Mouse (Mus musculus): ENCODE data around the gene Plaur. TPM values are rescaled to one million over a fixed set of nuclear protein-coding genes. Genes with fewer than 3 reads are reported as not detected.

Gene Plaur
- polyA plus RNA-seq, 1 experiment: 85.4 TPM

DNA sequence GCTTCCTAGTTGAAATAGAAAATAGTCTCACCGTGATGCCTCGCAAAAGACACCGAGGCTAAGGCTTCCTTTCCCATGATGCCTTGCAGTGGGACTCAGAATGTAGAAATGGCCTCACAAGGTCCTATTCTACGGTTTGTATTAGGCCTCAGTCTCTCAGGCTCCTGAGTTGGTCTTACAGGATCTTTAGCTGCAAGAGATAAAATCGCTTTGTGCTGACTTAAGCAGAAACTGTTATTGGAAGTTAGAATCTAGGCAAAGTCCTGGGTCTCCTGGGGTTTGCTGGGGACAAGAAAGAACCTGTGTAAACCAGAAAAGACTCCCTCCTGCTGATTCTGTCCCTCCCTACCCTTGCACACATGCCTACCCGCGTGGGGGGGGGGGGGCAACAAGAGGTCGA lies 14.1 kb downstream of the Plaur start:
- WGBS: 81% methylated on average over 8 of the region's 8 CpGs
- H3K4me3 ChIP-seq (replicated peaks; ENCODE audit: control insufficient read depth, low read depth, low read length): no peak overlapping the region
- TF ChIP-seq CTCF (IDR thresholded peaks at IDR 0.05; ENCODE audit: control insufficient read depth, insufficient read depth, low read length) (no peak), POLR2A (IDR thresholded peaks at IDR 0.05; ENCODE audit: borderline replicate concordance, control insufficient read depth, low read depth, low read length) (no peak)
- no peaks in the 10 kb centered on the region; the same call in 1 of the 2 replicates for H3K4me1 ChIP-seq (ENCODE audit: control insufficient read depth, insufficient read depth, low read length)
- no peak overlapping the region for H3K27ac ChIP-seq (ENCODE audit: control insufficient read depth, insufficient read depth, low read depth, low read length, poor library complexity)

DNA sequence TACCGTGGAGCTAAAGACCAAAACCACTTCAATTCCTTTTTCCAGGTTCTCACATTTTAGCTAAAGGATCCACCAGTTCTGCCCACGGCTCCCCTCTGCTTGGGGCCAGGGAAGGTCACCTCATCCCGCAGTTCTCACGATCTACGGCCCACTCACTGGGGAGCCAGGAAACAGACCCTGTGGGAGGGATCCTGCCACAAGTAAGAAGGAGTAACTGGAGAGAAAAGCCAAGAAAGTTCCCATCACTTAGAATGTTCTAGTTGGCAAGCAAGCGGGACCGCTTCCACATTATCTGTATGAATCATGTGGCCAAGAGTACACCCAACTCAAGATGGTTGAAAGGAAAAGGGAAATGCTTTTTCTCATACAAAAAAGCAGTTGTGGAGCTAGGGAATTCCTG lies 14.6 kb downstream of the Plaur start:
- TF ChIP-seq CTCF (IDR thresholded peaks at IDR 0.05; ENCODE audit: control insufficient read depth, insufficient read depth, low read length): no peak
- no peak for TF ChIP-seq POLR2A (IDR thresholded peaks at IDR 0.05; ENCODE audit: borderline replicate concordance, control insufficient read depth, low read depth, low read length)
- Histone ChIP-seq H3K4me3 (replicated peaks; ENCODE audit: control insufficient read depth, low read depth, low read length) (no peak overlapping the region), H3K4me1 (ENCODE audit: control insufficient read depth, insufficient read depth, low read length) (peaks cover 2% of the 10 kb centered on the region; the same call in 1 of the 2 replicates), H3K27ac (ENCODE audit: control insufficient read depth, insufficient read depth, low read depth, low read length, poor library complexity) (no peak overlapping the region)
- WGBS: 86% methylated on average over 7 of the region's 7 CpGs

DNA sequence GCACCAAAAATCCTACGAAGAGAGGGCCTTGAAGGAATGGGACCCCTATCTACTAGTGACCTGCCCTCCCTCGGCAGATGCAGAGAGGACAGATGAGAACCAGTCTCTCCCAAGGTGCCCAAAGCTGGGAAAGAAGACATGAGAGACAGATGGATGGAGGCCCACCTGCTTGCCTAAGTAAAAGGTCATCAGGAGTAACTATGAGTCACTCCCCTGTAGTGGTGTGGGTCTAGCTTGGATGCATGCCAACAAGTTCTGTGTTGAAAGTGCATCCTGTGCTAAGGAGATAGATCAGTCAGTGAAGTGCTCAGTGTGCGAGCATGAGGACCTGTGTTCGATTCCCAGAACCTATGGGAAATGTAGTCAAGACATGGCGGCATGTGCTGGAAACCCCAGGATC lies 16.6 kb downstream of the Plaur start:
- H3K27ac ChIP-seq (ENCODE audit: control insufficient read depth, insufficient read depth, low read depth, low read length, poor library complexity): no peak overlapping the region
- 83% methylated on average over 5 of the region's 5 CpGs for WGBS
- H3K4me3 ChIP-seq (replicated peaks; ENCODE audit: control insufficient read depth, low read depth, low read length): no peak overlapping the region
- TF ChIP-seq POLR2A (IDR thresholded peaks at IDR 0.05; ENCODE audit: borderline replicate concordance, control insufficient read depth, low read depth, low read length): no peak
- TF ChIP-seq CTCF (IDR thresholded peaks at IDR 0.05; ENCODE audit: control insufficient read depth, insufficient read depth, low read length): no peak
- 0 out of 2 replicates have a peak, but pooled peaks cover 2% of the 10 kb centered on the region for H3K4me1 ChIP-seq (ENCODE audit: control insufficient read depth, insufficient read depth, low read length)

DNA sequence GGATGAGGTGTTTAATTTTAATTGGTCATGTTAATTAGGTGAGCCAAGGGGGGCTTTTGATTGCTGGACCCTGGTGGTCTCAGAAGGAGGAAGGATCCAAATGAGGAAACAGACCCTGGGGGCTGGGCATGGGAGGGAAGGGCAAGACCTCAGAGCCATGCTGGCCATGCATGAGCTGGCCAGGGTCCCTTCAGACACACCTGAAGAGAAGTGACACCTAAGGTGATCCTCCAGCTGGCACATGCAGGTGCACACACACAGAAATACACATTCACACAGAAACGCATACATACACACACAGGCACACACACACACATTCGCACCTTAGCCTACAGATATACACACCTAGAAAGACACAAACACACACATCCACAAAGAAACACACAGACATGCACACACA lies 17.4 kb downstream of the Plaur start:
- no peak overlapping the region for H3K27ac ChIP-seq (ENCODE audit: control insufficient read depth, insufficient read depth, low read depth, low read length, poor library complexity)
- H3K4me3 ChIP-seq (replicated peaks; ENCODE audit: control insufficient read depth, low read depth, low read length): no peak overlapping the region
- 0 out of 2 replicates have a peak, but pooled peaks cover 2% of the 10 kb centered on the region for H3K4me1 ChIP-seq (ENCODE audit: control insufficient read depth, insufficient read depth, low read length)
- TF ChIP-seq POLR2A (IDR thresholded peaks at IDR 0.05; ENCODE audit: borderline replicate concordance, control insufficient read depth, low read depth, low read length): no peak
- no peak for TF ChIP-seq CTCF (IDR thresholded peaks at IDR 0.05; ENCODE audit: control insufficient read depth, insufficient read depth, low read length)
- WGBS: 84% methylated on average over 2 of the region's 2 CpGs

DNA sequence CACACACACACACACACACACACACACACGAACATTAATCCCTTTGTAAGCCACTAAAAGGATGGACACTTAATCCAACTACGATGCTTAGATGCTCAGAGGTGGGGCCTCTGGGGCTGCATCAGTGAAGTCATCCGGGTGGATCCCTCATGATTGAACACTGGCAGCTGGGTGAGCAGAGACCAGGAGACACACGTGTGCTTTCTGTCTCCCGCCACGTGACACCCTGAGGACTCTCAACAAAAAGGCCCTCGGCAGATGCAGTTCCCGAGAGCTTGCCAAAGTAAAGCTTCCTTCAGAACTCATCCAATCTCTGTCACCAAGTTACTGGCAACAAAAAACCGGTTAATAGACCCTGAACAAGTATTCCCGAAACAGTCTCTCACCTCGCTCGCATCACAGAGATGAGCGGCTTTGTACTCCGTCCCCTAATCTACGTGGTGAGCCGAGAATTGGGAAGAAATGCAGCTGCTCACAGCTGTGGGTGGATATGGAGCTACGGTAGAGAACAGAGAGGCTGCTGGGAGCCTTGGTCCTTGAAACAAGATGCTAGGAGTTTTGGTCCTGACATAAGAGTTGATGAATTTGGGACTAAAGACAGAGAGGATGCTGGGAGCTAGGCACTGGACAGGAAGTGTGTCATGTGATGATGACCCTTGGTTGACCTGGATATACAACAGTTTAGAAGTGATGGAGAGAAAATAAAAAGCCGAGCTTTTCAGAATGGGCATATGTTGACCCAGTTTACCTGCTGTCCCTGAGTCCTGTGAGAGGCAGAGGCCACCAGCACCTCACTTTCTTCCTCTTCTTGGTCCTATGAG lies 18.0 kb downstream of the Plaur start:
- 0 out of 2 replicates have a peak, but pooled peaks cover 2% of the 10 kb centered on the region for H3K4me1 ChIP-seq (ENCODE audit: control insufficient read depth, insufficient read depth, low read length)
- H3K4me3 ChIP-seq (replicated peaks; ENCODE audit: control insufficient read depth, low read depth, low read length): no peak overlapping the region
- 74% methylated on average over 18 of the region's 18 CpGs for WGBS
- no peak overlapping the region for H3K27ac ChIP-seq (ENCODE audit: control insufficient read depth, insufficient read depth, low read depth, low read length, poor library complexity)
- TF ChIP-seq POLR2A (IDR thresholded peaks at IDR 0.05; ENCODE audit: borderline replicate concordance, control insufficient read depth, low read depth, low read length) (no peak), CTCF (IDR thresholded peaks at IDR 0.05; ENCODE audit: control insufficient read depth, insufficient read depth, low read length) (no peak)

DNA sequence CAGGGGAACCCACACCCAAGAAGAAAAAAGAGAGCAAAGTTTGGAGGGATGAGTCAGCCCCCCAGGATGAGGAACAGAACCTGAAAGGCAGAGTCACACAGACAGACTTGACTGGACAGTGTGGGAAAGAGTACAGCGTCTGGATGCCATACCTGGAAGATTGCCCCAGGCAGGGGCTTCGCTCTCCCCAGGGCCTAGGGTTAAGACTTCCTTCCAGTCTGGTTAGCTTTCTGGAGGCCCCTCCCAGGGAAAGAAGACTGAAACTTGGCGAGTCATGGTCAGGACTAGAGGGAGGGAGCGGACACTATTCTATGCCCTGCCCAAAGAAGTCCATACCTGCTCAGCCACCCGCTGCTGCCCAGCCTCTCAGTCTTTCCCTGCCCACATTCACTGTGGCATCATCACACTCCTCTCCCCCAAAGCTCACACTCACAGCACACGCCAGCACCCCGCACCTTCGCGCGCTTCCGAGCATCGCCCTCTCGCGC lies 18.7 kb downstream of the Plaur start:
- TF ChIP-seq POLR2A (IDR thresholded peaks at IDR 0.05; ENCODE audit: borderline replicate concordance, control insufficient read depth, low read depth, low read length): no peak
- no peak for TF ChIP-seq CTCF (IDR thresholded peaks at IDR 0.05; ENCODE audit: control insufficient read depth, insufficient read depth, low read length)
- Histone ChIP-seq H3K27ac (ENCODE audit: control insufficient read depth, insufficient read depth, low read depth, low read length, poor library complexity) (no peak overlapping the region), H3K4me3 (replicated peaks; ENCODE audit: control insufficient read depth, low read depth, low read length) (no peak overlapping the region), H3K4me1 (ENCODE audit: control insufficient read depth, insufficient read depth, low read length) (0 out of 2 replicates have a peak, but pooled peaks cover 2% of the 10 kb centered on the region)
- WGBS: 5% methylated on average over 14 of the region's 14 CpGs

DNA sequence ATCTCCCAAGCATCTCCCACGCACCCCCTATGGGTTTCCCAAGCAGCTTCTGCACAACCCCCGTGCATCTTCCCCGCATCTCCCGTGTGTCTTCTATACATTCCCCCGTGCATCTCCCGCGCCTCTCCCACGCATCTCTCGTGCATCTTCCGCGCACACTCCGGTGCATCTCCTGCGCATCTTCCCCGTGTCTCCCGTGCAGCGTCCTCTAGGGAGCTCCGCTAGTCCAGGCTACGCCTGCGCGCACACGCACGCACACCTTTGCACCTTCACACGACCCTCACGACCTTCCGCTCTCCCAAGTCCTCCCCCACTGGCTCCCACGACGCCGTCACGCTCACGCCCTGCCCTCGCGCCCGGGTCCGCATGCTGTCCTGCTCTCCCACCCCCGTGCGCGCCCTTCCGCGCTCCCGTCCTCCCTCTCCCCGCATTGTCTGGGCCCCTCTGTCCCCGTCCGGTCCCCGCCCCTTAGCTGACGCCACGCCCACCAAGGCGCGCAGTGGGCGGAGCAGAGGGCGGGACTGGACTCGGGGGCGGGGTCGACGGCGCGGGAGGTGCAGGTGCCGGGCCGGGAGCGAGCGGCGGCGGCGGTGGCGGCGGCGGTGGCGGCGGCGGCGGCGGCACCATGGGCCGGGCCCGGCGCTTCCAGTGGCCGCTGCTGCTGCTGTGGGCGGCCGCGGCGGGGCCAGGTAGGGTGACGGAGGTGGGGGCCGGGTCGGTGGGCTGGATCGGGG lies 19.4 kb downstream of the Plaur start, which contains the start of gene Cadm4:
Cadm4 (plus strand) TSS at position 550 of the 734 bp plus-strand sequence.
- Histone ChIP-seq H3K27ac (ENCODE audit: control insufficient read depth, insufficient read depth, low read depth, low read length, poor library complexity) (no peak within 1 kb of the TSS), H3K4me3 (replicated peaks; ENCODE audit: control insufficient read depth, low read depth, low read length) (peak within 1 kb of the TSS; percentile 46), H3K4me1 (ENCODE audit: control insufficient read depth, insufficient read depth, low read length) (0 out of 2 replicates have a peak, but pooled peaks cover 2% of the 10 kb centered on the region)
- WGBS: 1% methylated on average over 78 of the region's 83 CpGs
- TF ChIP-seq CTCF (IDR thresholded peaks at IDR 0.05; ENCODE audit: control insufficient read depth, insufficient read depth, low read length) (no peak), POLR2A (IDR thresholded peaks at IDR 0.05; ENCODE audit: borderline replicate concordance, control insufficient read depth, low read depth, low read length) (no peak)

Data from bone marrow, adult 2 months (tissue).